Mouse (Mus musculus) heart, postnatal 0 days (tissue): Measurements from ENCODE around the gene Cdk1.

ENCODE experiments used
- CTCF ChIP-seq: IDR thresholded peaks from 2 replicates; pipeline ENCODE4 v1.5.1; 2016; ENCODE audit warnings: antibody characterized with exemption, control low read depth, low read depth
- EP300 ChIP-seq: IDR thresholded peaks from 2 replicates; pipeline ENCODE4 v1.6.1; 2016; ENCODE audit warnings: antibody characterized with exemption, low read depth

DNA sequence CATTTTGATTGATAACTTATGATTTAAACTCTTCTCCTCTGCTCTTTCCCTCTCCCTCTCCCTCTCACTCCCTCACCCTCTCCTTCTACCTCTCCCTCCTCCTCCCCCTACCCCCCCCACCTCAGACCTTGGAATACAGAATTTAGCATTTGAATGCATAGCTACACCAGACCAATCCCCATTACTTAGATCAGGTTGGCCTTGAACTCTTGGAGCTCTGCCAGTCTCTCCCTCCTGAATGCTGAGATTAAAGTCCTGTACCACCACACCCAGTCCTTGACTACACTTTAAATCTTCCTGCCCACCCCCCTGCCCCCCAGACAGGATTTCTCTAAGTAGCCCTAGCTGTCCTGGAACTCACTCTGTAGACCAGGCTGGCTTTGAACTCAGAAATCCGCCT is 6.9 kb upstream of the Cdk1 start:
- TF ChIP-seq EP300 (no peak), CTCF (no peak)
